Comparison of ENCODE assay signal across 26 mouse cellular contexts in genomic region chr1:91880899-91881298, GRCm38 (mm10).
A peak's percentile ranks its signal among the peaks of the same experiment; 100 is the strongest.
DNase-seq lines count a peak whose midpoint lies in the region; ATAC-seq and TF ChIP-seq lines count a peak whose summit lies in the region.
"Had no signal": no experiment of that assay in that cellular context is flagged by ENCODE, and none has a peak within 500 bp of the region (broad histone marks: within the 10 kb centered on the region; RNA-seq: fewer than 3 reads in every experiment).

No protein-coding gene starts in this region.

- TF ChIP-seq CTCF in left cerebral cortex, adult 2 months (IDR thresholded peaks at IDR 0.05), result no peak
- TF ChIP-seq CTCF in stomach, postnatal 0 days (IDR thresholded peaks at IDR 0.05; ENCODE audit: low read depth), result no peak

- peak; percentile 18; the same call in 1 of the 2 replicates for ATAC-seq in stomach, embryonic 15.5 days (ENCODE audit: insufficient read depth, low FRiP score, low read depth)
- ATAC-seq in stomach, postnatal 0 days (ENCODE audit: low FRiP score, low TSS enrichment), result no peak
- ATAC-seq: activated CD4-positive, CD25-positive, alpha-beta regulatory T cell, adult 4 months; forebrain, embryonic 16.5 days; intestine, postnatal 0 days; liver, embryonic 12.5 days had no signal

- DNase-seq in frontal cortex, adult 2 months (ENCODE audit: extremely low spot score in 1 of 2, low spot score in 1 of 2), result peak; percentile 57 to 67
- DNase-seq in frontal cortex, postnatal 10 days (ENCODE audit: low spot score in 2 of 2), result no peak
- peak in 1 of 2 experiments; percentile 59 for DNase-seq in left cerebral cortex, adult 2 months (ENCODE audit: extremely low spot score in 1 of 2, low spot score in 2 of 2)
- DNase-seq in left cerebral cortex, postnatal 10 days (ENCODE audit: extremely low spot score in 1 of 2, low spot score in 2 of 2), result no peak
- DNase-seq in stomach, postnatal 0 days (ENCODE audit: low spot score), result no peak
- DNase-seq in heart, embryonic 10.5 days (ENCODE audit: low spot score), result no peak
- no peak for DNase-seq in adrenal gland, adult 8-10 months
- DNase-seq: adrenal gland, postnatal 25 days; cerebellum, adult 18-20 months; cerebellum, postnatal 25 days; gastrocnemius, postnatal 25 days; heart, adult 2 months; heart, postnatal 4 days; lung, embryonic 14.5 days; thymus, postnatal 25 days had no signal

- H3K9ac ChIP-seq in stomach, embryonic 15.5 days, result no peak overlapping the region
- no peak overlapping the region for H3K9ac ChIP-seq in stomach, postnatal 0 days (ENCODE audit: low read length)
- H3K9ac ChIP-seq: embryonic facial prominence, embryonic 15.5 days; heart, embryonic 15.5 days; hindbrain, embryonic 15.5 days; liver, embryonic 12.5 days; lung, embryonic 14.5 days; midbrain, embryonic 12.5 days had no signal

- no peaks in the 10 kb centered on the region for H3K27me3 ChIP-seq in stomach, embryonic 15.5 days (replicated peaks)
- no peaks in the 10 kb centered on the region for H3K27me3 ChIP-seq in stomach, postnatal 0 days (ENCODE audit: control insufficient read depth, insufficient read depth, low read length)
- no peaks in the 10 kb centered on the region for H3K27me3 ChIP-seq in heart, embryonic 10.5 days (ENCODE audit: insufficient read depth, poor library complexity, severe bottlenecking)
- H3K27me3 ChIP-seq: embryonic facial prominence, embryonic 15.5 days; heart, embryonic 15.5 days; hindbrain, embryonic 15.5 days; liver, embryonic 12.5 days; midbrain, embryonic 12.5 days had no signal

- no peak for TF ChIP-seq EP300 in stomach, postnatal 0 days (optimal IDR thresholded peaks at IDR 0.05)

- no peaks in the 10 kb centered on the region for H3K9me3 ChIP-seq in stomach, embryonic 15.5 days
- H3K9me3 ChIP-seq in stomach, postnatal 0 days (ENCODE audit: control insufficient read depth, low read length), result no peaks in the 10 kb centered on the region
- H3K9me3 ChIP-seq in heart, embryonic 10.5 days, result no peaks in the 10 kb centered on the region
- H3K9me3 ChIP-seq: G1E; heart, embryonic 15.5 days; hindbrain, embryonic 15.5 days; liver, embryonic 12.5 days had no signal

- intact Hi-C loops in left cerebral cortex, adult 2 months (cut with DNase I), result loop anchor here (1.0 to 5.0 kb wide), 3 partner anchors 38 to 506 kb away; no protein-coding TSS in a partner anchor
- intact Hi-C loops in left cerebral cortex, postnatal 10 days (cut with DNase I), result no loop called here

- 57% methylated on average over 8 of the region's 8 CpGs for WGBS in stomach, embryonic 15.5 days
- WGBS in stomach, postnatal 0 days, result 46% methylated on average over 8 of the region's 8 CpGs
- WGBS in heart, embryonic 10.5 days, result 64% methylated on average over 8 of the region's 8 CpGs

- no peaks in the 10 kb centered on the region for H3K36me3 ChIP-seq in stomach, embryonic 15.5 days
- no peaks in the 10 kb centered on the region for H3K36me3 ChIP-seq in stomach, postnatal 0 days (ENCODE audit: control insufficient read depth, insufficient read depth, low read length)
- H3K36me3 ChIP-seq in heart, embryonic 10.5 days, result no peaks in the 10 kb centered on the region
- H3K36me3 ChIP-seq: embryonic facial prominence, embryonic 15.5 days; G1E; heart, embryonic 15.5 days; hindbrain, embryonic 15.5 days; liver, embryonic 12.5 days; midbrain, embryonic 12.5 days had no signal

- H3K4me3 ChIP-seq in left cerebral cortex, adult 2 months, result no peak overlapping the region
- no peak overlapping the region for H3K4me3 ChIP-seq in stomach, embryonic 15.5 days (replicated peaks)
- H3K4me3 ChIP-seq in stomach, postnatal 0 days (ENCODE audit: low read depth, low read length), result no peak overlapping the region
- H3K4me3 ChIP-seq in heart, embryonic 10.5 days, result no peak overlapping the region
- H3K4me3 ChIP-seq: embryonic facial prominence, embryonic 15.5 days; heart, adult 2 months; heart, embryonic 15.5 days; hindbrain, embryonic 15.5 days; liver, embryonic 12.5 days; midbrain, embryonic 12.5 days had no signal

- H3K4me1 ChIP-seq in stomach, embryonic 15.5 days, result 0 out of 2 replicates have a peak, but pooled peaks cover 3% of the 10 kb centered on the region
- no peaks in the 10 kb centered on the region for H3K4me1 ChIP-seq in stomach, postnatal 0 days (replicated peaks; ENCODE audit: control insufficient read depth, insufficient read depth)
- H3K4me1 ChIP-seq in heart, embryonic 10.5 days, result peaks cover 17% of the 10 kb centered on the region
- H3K4me1 ChIP-seq: hindbrain, embryonic 15.5 days; liver, embryonic 12.5 days; midbrain, embryonic 12.5 days had no signal

- no peak overlapping the region for H3K4me2 ChIP-seq in stomach, embryonic 15.5 days
- H3K4me2 ChIP-seq in stomach, postnatal 0 days (replicated peaks; ENCODE audit: low read depth), result no peak overlapping the region
- H3K4me2 ChIP-seq: embryonic facial prominence, embryonic 15.5 days; heart, embryonic 15.5 days; hindbrain, embryonic 15.5 days; liver, embryonic 12.5 days; lung, embryonic 14.5 days; midbrain, embryonic 12.5 days had no signal

- peak overlapping the region; percentile 90 for H3K27ac ChIP-seq in left cerebral cortex, adult 2 months
- no peak overlapping the region for H3K27ac ChIP-seq in stomach, embryonic 15.5 days
- no peak overlapping the region for H3K27ac ChIP-seq in stomach, postnatal 0 days (replicated peaks)
- H3K27ac ChIP-seq in heart, embryonic 10.5 days, result no peak overlapping the region
- H3K27ac ChIP-seq: embryonic facial prominence, embryonic 15.5 days; heart, adult 2 months; heart, embryonic 15.5 days; hindbrain, embryonic 15.5 days; kidney, postnatal 0 days; liver, embryonic 12.5 days; midbrain, embryonic 12.5 days had no signal

Comparison
In these comparisons a context has a peak if more than half of its experiments do, and no peak if none do; other contexts are left out.
1. DNase-seq: peak in frontal cortex, adult 2 months (2 of 2); none in frontal cortex, postnatal 10 days (0 of 2), left cerebral cortex, postnatal 10 days (0 of 2), stomach, postnatal 0 days (single experiment), heart, embryonic 10.5 days (single experiment) and adrenal gland, adult 8-10 months (single experiment).